Mouse (Mus musculus): Measurements from ENCODE around the gene P2ry13.

The P2ry13 gene

GRCm38 (mm10) chr3:59197329-59197948, 13.2 kb downstream of the P2ry13 start:
- no peak for DNase-seq (ENCODE audit: low read depth, low spot score)

GRCm38 (mm10) chr3:59194938-59195337, 15.7 kb downstream of the P2ry13 start, which contains the start of gene Gpr87:
Gpr87 (minus strand) TSS chr3:59195104.
- no peak for DNase-seq (ENCODE audit: low read depth, low spot score)

- no peak for DNase-seq (ENCODE audit: low read depth, low spot score)
Measured at GRCm38 (mm10) chr3:59194099-59194498, 16.6 kb downstream of the P2ry13 start.

GRCm38 (mm10) chr3:59191674-59192073, 19.0 kb downstream of the P2ry13 start:
- DNase-seq (ENCODE audit: low read depth, low spot score) = no peak

- DNase-seq (ENCODE audit: low read depth, low spot score) = no peak
Measured at GRCm38 (mm10) chr3:59187336-59187735, 23.3 kb downstream of the P2ry13 start.

- no peak for DNase-seq (ENCODE audit: low read depth, low spot score)
Measured at GRCm38 (mm10) chr3:59185662-59186061, 25.0 kb downstream of the P2ry13 start.

GRCm38 (mm10) chr3:59182129-59182528, 28.6 kb downstream of the P2ry13 start:
- DNase-seq (ENCODE audit: low read depth, low spot score) = no peak

GRCm38 (mm10) chr3:59181134-59181533, 29.5 kb downstream of the P2ry13 start:
- no peak for DNase-seq (ENCODE audit: low read depth, low spot score)

GRCm38 (mm10) chr3:59176871-59177270, 33.8 kb downstream of the P2ry13 start:
- no peak for DNase-seq (ENCODE audit: low read depth, low spot score)

GRCm38 (mm10) chr3:59175234-59175633, 35.4 kb downstream of the P2ry13 start:
- peak; percentile 60 for DNase-seq (ENCODE audit: low read depth, low spot score)

GRCm38 (mm10) chr3:59174426-59175154, 36.1 kb downstream of the P2ry13 start:
- no peak for DNase-seq (ENCODE audit: low read depth, low spot score)

GRCm38 (mm10) chr3:59169921-59170627, 40.6 kb downstream of the P2ry13 start:
- DNase-seq (ENCODE audit: low read depth, low spot score) = no peak

GRCm38 (mm10) chr3:59169215-59169614, 41.5 kb downstream of the P2ry13 start:
- DNase-seq (ENCODE audit: low read depth, low spot score) = peak; percentile 11

GRCm38 (mm10) chr3:59168476-59168875, 42.2 kb downstream of the P2ry13 start:
- no peak for DNase-seq (ENCODE audit: low read depth, low spot score)

GRCm38 (mm10) chr3:59167417-59168054, 43.1 kb downstream of the P2ry13 start:
- DNase-seq (ENCODE audit: low read depth, low spot score) = no peak

GRCm38 (mm10) chr3:59160465-59160864, 50.2 kb downstream of the P2ry13 start:
- no peak for DNase-seq (ENCODE audit: low read depth, low spot score)
